Mouse (Mus musculus) layer of hippocampus, postnatal 14 days (tissue): ENCODE results near the gene Mgat1. TPM values are rescaled to one million over a fixed set of nuclear protein-coding genes. Genes with fewer than 3 reads are reported as not detected.

Experiments
- total RNA-seq, 2 experiments: library from RNA; stranded (reverse); gene quantifications; 2 replicates each; pipeline ENCODE4 v1.2.3; 2021

The Mgat1 gene
- total RNA-seq, 2 experiments from 2014 or later = 48.7 to 50.9 TPM

Other genes with a start within 250 kb of the Mgat1 start
- 1 to 10 TPM in 1 of 2 experiments, under 1 TPM in 1; 0.91 to 1.4 TPM for gene 9930111J21Rik2, start 192.9 kb upstream of the Mgat1 start, total RNA-seq
- not detected for gene Tgtp2, start 180.0 kb upstream of the Mgat1 start, total RNA-seq
- gene Ifi47, start 167.6 kb upstream of the Mgat1 start, total RNA-seq = under 1 TPM; 0.31 to 0.65 TPM
- gene Olfr1396, start 129.3 kb upstream of the Mgat1 start, total RNA-seq = not detected
- not detected for gene Olfr1395, start 101.9 kb upstream of the Mgat1 start, total RNA-seq
- not detected for gene Olfr1394, start 89.8 kb upstream of the Mgat1 start, total RNA-seq
- under 1 TPM in 1 of 2 experiments, not detected in 1; 0.07 TPM for gene Btnl9, start 57.0 kb upstream of the Mgat1 start, total RNA-seq
- 10 to 100 TPM; 28.2 to 35.5 TPM for gene Zfp62, start 40.9 kb upstream of the Mgat1 start, total RNA-seq
- gene Olfr1393, start 34.1 kb downstream of the Mgat1 start, total RNA-seq = under 1 TPM; 0.14 to 0.26 TPM
- not detected for gene Olfr1392, start 41.1 kb downstream of the Mgat1 start, total RNA-seq
- gene Olfr10, start 60.5 kb downstream of the Mgat1 start, total RNA-seq = not detected
- not detected for gene Olfr1391, start 78.6 kb downstream of the Mgat1 start, total RNA-seq
- not detected for gene Olfr1390, start 91.0 kb downstream of the Mgat1 start, total RNA-seq
- gene Olfr1389, start 178.9 kb downstream of the Mgat1 start, total RNA-seq = not detected
- under 1 TPM; 0.28 to 0.33 TPM for gene Olfr1388, start 192.4 kb downstream of the Mgat1 start, total RNA-seq
- gene Olfr1387, start 211.2 kb downstream of the Mgat1 start, total RNA-seq = not detected
- gene Olfr1386, start 220.9 kb downstream of the Mgat1 start, total RNA-seq = not detected
- under 1 TPM; 0.12 to 0.14 TPM for gene Olfr1385, start 244.9 kb downstream of the Mgat1 start, total RNA-seq